Mouse (Mus musculus): ENCODE measurements around the gene Gm20481.
"Not testable (repeated sequence)": the region's sequence is repeated elsewhere in the genome, so short reads cannot be mapped to it uniquely, and the experiment has no call there.

Gene Gm20481

DNA sequence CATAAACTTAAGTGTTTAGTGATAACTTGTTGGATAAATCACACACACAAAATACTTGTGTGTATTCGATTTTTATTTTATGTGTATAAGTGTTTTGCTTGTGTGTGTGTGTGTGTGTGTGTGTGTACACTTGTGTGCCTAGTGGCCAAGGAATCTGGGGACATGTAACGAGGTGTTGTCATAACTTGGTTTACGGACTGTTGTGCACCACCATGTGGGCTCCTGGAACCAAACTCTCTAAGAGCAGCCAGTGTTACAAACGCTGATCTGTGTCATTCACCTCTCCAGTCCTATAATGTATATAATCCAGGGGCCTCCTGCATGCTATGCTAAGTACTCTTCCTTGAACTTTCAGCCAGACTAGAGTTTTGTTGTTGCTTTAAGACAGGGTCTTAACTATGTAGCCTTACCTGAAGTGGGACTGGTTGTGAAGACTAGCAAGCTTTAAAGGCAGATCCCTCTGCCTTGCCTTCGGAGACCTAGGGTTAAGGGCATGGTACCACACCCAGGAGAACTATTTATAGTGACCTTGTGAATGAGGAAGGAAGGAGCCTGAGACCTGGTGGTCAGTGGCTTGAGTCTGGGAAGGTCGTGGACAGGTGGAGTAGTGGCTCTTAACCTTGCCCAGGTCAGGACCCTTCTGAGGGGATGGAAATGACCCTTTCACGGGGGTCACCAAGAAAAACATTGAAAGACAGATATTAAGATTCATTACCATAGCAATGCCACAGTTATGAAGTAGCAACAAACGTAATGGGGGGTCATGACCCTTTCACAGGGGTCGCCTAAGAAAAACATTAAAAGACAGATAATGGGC lies 33.5 kb downstream of the Gm20481 start:
- in situ Hi-C loops (cut with MboI, MseI), result no loop called here

DNA sequence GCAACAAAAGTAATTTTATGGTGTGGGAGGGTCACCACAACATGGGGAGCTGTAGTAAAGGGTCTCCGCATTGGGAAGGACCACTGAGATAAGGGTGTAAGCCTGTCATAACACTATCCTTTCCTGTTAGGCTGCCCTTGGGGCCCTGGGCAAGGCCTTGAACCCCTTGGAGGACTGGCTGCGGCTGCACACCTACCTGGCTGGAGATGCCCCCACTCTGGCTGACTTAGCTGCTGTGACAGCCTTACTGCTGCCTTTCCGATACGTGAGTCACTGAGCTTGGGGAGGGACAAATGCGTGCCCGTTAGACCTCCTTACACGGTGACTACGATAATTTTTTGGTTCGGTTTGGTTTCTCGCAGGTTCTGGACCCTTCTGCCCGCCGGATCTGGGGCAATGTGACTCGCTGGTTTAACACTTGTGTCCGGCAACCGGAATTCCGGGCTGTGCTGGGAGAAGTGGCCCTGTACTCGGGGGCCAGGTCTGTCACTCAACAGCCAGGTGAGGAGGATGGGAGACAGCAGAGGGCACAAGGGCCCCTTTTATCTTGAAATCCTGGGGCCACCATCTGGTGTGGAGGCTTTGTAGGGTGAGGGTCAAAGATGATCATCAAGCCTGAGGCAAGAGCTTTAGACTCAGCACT lies 34.5 kb downstream of the Gm20481 start:
- in situ Hi-C loops (cut with MboI, MseI), result no loop called here

DNA sequence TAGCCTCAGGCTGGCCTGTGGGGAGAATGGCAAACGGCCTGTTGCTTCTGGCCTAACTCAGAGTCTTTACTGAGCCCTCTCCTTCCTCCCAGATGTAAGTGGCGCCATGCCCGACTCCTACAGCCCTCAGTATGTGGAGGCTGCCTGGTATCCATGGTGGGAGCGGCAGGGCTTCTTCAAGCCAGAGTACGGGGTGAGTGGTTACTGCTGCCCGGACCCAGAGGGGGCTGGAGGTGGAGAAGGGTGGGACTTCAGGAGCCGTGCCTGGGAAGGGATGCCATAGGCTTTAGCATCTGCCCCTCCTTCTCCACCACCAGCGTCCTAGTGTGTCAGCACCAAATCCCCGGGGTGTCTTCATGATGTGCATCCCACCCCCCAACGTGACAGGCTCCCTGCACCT lies 35.4 kb downstream of the Gm20481 start:
- in situ Hi-C loops (cut with MboI, MseI), result no loop called here

GRCm38 (mm10) chr17:35005902-35006301 lies 36.2 kb downstream of the Gm20481 start:
- in situ Hi-C loops (cut with MboI, MseI), result not testable (repeated sequence)

GRCm38 (mm10) chr17:35007387-35007991 lies 37.8 kb downstream of the Gm20481 start:
- in situ Hi-C loops (cut with MboI, MseI), result no loop called here

DNA sequence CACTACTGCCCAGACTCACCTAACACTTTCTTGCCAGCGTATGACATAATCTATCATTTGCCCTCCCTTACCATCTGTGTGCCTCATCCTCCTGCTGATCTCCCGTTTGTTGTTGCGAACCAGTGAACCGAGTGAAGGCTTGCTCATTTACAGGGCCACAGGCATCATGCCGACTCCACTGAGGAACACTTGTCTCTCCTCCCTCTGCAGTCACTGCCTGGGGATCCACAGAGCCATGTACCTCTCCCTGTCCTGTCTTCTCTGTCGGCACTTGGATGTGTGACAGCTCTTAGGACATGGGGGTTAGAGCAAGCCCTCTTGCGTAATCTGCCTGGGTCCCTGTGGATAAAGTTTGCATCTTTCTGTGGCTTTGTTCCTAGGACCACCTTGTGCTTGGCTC lies 39.9 kb downstream of the Gm20481 start:
- in situ Hi-C loops (cut with MboI, MseI), result no loop called here

GRCm38 (mm10) chr17:35011440-35011839 lies 41.7 kb downstream of the Gm20481 start:
- in situ Hi-C loops (cut with MboI, MseI), result no loop called here

DNA sequence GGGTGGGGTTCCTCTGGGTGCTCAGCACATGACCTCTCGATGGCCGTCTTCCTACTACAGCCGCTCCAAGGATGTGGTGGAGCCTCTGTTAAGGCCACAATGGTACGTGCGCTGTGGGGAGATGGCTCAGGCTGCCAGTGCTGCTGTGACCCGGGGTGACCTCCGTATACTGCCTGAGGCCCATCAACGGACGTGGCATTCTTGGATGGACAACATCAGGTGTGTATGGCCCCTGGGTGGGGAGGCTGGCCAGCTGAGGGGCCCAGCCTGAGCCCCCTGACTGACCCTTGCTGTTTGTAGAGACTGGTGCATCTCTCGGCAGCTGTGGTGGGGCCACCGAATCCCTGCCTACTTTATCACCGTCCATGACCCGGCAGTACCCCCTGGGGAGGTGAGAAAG lies 42.7 kb downstream of the Gm20481 start:
- in situ Hi-C loops (cut with MboI, MseI), result no loop called here

DNA sequence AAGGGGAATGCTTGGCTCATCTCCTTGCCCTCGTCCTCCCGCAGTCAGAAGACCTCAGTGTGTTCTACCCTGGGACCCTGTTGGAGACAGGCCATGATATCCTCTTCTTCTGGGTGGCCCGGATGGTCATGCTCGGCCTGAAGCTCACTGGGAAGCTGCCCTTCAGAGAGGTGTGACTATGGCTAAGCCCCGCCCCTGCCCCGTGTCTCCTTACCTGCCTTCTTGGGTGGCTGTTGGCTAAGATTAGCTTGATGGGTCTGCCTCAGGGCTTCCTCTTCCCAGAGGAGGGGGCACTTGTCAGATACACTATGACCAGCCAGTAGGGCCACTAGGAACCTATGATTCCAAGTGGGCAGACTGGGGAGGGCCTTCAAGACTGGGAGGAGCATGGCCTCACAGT lies 43.5 kb downstream of the Gm20481 start:
- in situ Hi-C loops (cut with MboI, MseI), result no loop called here

DNA sequence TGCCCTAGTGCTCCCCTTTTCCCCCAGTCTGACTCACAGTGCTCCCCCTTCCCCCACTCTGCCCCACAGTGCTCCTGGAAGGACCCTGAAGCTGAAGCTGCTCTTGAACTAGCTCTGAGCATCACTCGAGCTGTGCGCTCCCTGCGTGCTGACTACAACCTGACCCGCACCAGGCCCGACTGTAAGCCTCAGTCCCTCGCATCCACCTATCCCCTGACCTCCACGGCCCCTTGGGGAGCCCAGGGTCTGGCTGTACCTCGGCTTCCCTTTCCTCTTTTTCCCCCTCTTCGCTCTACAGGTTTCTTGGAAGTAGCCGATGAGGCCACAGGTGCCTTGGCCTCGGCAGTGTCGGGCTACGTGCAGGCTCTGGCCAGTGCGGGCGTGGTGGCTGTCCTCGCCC lies 45.6 kb downstream of the Gm20481 start:
- in situ Hi-C loops (cut with MboI, MseI), result no loop called here

- in situ Hi-C loops (cut with MboI, MseI), result no loop called here
Measured at GRCm38 (mm10) chr17:35016376-35016775, 46.7 kb downstream of the Gm20481 start, which contains the start of gene Vwa7. Gene Vwa7, plus strand, starts transcription at chr17:35016579.

GRCm38 (mm10) chr17:35016791-35017705 lies 47.3 kb downstream of the Gm20481 start:
- in situ Hi-C loops (cut with MboI, MseI), result no loop called here

GRCm38 (mm10) chr17:35017706-35018030 lies 48.0 kb downstream of the Gm20481 start:
- in situ Hi-C loops (cut with MboI, MseI), result no loop called here

GRCm38 (mm10) chr17:35018171-35018570 lies 48.5 kb downstream of the Gm20481 start:
- in situ Hi-C loops (cut with MboI, MseI), result no loop called here

DNA sequence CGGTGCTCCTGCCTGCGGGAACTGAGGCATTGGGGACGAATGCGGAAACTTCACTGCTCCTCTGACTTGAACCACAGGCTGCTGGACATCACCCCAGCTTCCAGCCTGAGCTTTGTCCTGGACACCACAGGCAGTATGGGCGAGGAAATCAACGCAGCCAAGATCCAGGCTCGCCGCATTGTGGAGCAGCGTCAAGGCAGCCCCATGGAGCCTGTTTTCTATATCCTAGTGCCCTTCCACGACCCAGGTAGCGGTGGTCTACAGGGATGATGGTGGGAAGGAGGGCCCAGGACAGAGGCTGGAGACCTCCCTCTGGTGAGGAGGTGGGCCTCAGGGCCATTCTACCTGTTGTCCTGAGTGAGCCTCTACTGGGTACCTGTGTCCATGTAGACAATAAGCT lies 50.2 kb downstream of the Gm20481 start:
- in situ Hi-C loops (cut with MboI, MseI), result loop anchor here (5.0 kb wide), 1 partner anchor 42 kb away; no protein-coding TSS in a partner anchor

- in situ Hi-C loops (cut with MboI, MseI), result loop anchor here (5.0 kb wide), 1 partner anchor 42 kb away; no protein-coding TSS in a partner anchor
Measured at GRCm38 (mm10) chr17:35020551-35020950, 50.8 kb downstream of the Gm20481 start.

GRCm38 (mm10) chr17:35021163-35021808 lies 51.6 kb downstream of the Gm20481 start:
- in situ Hi-C loops (cut with MboI, MseI), result loop anchor here (5.0 kb wide), 1 partner anchor 41 kb away; no protein-coding TSS in a partner anchor
